ENCODE assay signal across 7 mouse cellular contexts in the genomic region with DNA sequence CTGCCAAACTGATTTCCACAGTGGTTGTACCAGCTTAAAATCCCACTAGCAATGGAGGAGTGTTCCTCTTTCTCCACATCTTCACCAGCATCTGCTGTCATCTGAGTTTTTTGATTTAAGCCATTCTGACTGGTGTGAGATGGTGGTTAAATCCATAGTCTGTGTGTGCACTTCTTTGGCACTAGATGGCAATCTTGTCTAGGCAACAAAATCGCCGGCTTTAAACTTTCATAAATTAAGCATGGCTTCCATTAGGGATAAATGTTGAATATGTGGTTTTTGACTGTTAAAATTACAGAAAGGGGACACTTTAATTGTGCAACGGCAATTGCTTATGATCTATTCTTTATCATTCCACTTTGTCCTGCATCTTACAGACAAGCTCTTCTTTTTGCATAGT. TPM values are rescaled to one million over a fixed set of nuclear protein-coding genes. Genes with fewer than 3 reads are reported as not detected.
DNase-seq lines count a peak whose midpoint lies in the region; ATAC-seq and TF ChIP-seq lines count a peak whose summit lies in the region.
"Not testable (repeated sequence)": the region's sequence is repeated elsewhere in the genome, so short reads cannot be mapped to it uniquely, and the experiment has no call there.

No protein-coding gene starts in this region.

- peak; percentile 18 for DNase-seq in MEL-GATA-1-ER (ENCODE audit: extremely low read depth, low read depth)
- peak; percentile 73 for DNase-seq in brain, embryonic 14.5 days (ENCODE audit: low read depth)
- DNase-seq in fibroblast of lung, adult 2 months (ENCODE audit: low read depth) = peak; percentile 12
- not testable (repeated sequence) for DNase-seq in heart, adult 2 months
- peak; percentile 50 for DNase-seq in kidney, postnatal 0 days (ENCODE audit: low spot score)
- DNase-seq in lung, postnatal 0 days (ENCODE audit: low spot score) = peak; percentile 43
- DNase-seq in midbrain, postnatal 0 days (ENCODE audit: low spot score) = peak; percentile 71

- not testable (repeated sequence) for H3K4me1 ChIP-seq in heart, adult 2 months (ENCODE audit: control insufficient read depth, insufficient read depth, low read length); kidney, postnatal 0 days (replicated peaks; ENCODE audit: insufficient read depth, low read length); lung, postnatal 0 days (ENCODE audit: insufficient read depth, low read depth, low read length); midbrain, postnatal 0 days (ENCODE audit: insufficient read depth, low read length)

- H3K79me2 ChIP-seq in heart, adult 2 months (replicated peaks; ENCODE audit: control insufficient read depth, insufficient read depth, low read length) = not testable (repeated sequence)

- 36% methylated on average over 3 of the region's 3 CpGs for WGBS in heart, adult 2 months
- WGBS in kidney, postnatal 0 days = 31% methylated on average over 3 of the region's 3 CpGs
- 26% methylated on average over 3 of the region's 3 CpGs for WGBS in lung, postnatal 0 days
- 42% methylated on average over 3 of the region's 3 CpGs for WGBS in midbrain, postnatal 0 days

- H3K27me3 ChIP-seq in heart, adult 2 months (ENCODE audit: control insufficient read depth, insufficient read depth, low read length); kidney, postnatal 0 days (ENCODE audit: insufficient read depth, low read length); lung, postnatal 0 days (replicated peaks; ENCODE audit: insufficient read depth, low read length); midbrain, postnatal 0 days (ENCODE audit: insufficient read depth, low read length): not testable (repeated sequence)

- not testable (repeated sequence) for H3K9me3 ChIP-seq in kidney, postnatal 0 days (replicated peaks; ENCODE audit: low read length); lung, postnatal 0 days (ENCODE audit: low read length); midbrain, postnatal 0 days (ENCODE audit: low read length)

- TF ChIP-seq POLR2A in brain, embryonic 14.5 days (IDR thresholded peaks at IDR 0.05; ENCODE audit: borderline replicate concordance, extremely low read depth, insufficient read depth, insufficient read length, poor library complexity, severe bottlenecking); heart, adult 2 months (IDR thresholded peaks at IDR 0.05; ENCODE audit: insufficient read depth, low read depth, low read length): not testable (repeated sequence)

- intact Hi-C loops in heart, adult 2 months (cut with DNase I) = loop anchor here (5.0 kb wide), 1 partner anchor 381 kb away; a partner anchor contains a TSS

- H3K4me2 ChIP-seq in kidney, postnatal 0 days (ENCODE audit: low read length); lung, postnatal 0 days (replicated peaks; ENCODE audit: low read depth, low read length); midbrain, postnatal 0 days (ENCODE audit: low read depth, low read length, poor library complexity, severe bottlenecking): not testable (repeated sequence)

- not testable (repeated sequence) for TF ChIP-seq EP300 in heart, adult 2 months (IDR thresholded peaks at IDR 0.05; ENCODE audit: insufficient read depth, low read depth, low read length); lung, postnatal 0 days (IDR thresholded peaks at IDR 0.05)

- not testable (repeated sequence) for H3K4me3 ChIP-seq in heart, adult 2 months; kidney, postnatal 0 days (replicated peaks; ENCODE audit: low read depth, low read length); lung, postnatal 0 days (ENCODE audit: low read depth, low read length); midbrain, postnatal 0 days (ENCODE audit: low read depth, low read length)

- not testable (repeated sequence) for ATAC-seq in kidney, postnatal 0 days (replicated peaks; ENCODE audit: low FRiP score, low read depth); lung, postnatal 0 days
- peak; percentile 72; the same call in 1 of the 2 replicates for ATAC-seq in midbrain, postnatal 0 days (ENCODE audit: low FRiP score)

- H3K9ac ChIP-seq in heart, adult 2 months (ENCODE audit: low read depth, low read length); kidney, postnatal 0 days (ENCODE audit: low read depth, low read length); lung, postnatal 0 days (replicated peaks; ENCODE audit: low read depth); midbrain, postnatal 0 days (replicated peaks; ENCODE audit: low read length, poor library complexity, severe bottlenecking): not testable (repeated sequence)

- not testable (repeated sequence) for H3K27ac ChIP-seq in heart, adult 2 months; kidney, postnatal 0 days; lung, postnatal 0 days (ENCODE audit: low read length); midbrain, postnatal 0 days (ENCODE audit: low read depth, low read length)

- TF ChIP-seq CTCF in brain, embryonic 14.5 days (IDR thresholded peaks at IDR 0.05; ENCODE audit: borderline replicate concordance, extremely low read depth, insufficient read depth, insufficient read length) = peak; percentile 62; the same call in 1 of the 2 replicates
- peak; percentile 56 for TF ChIP-seq CTCF in heart, adult 2 months (IDR thresholded peaks at IDR 0.05)
- TF ChIP-seq CTCF in kidney, postnatal 0 days (IDR thresholded peaks at IDR 0.05; ENCODE audit: low read depth) = peak; percentile 68
- peak; percentile 59 for TF ChIP-seq CTCF in lung, postnatal 0 days (IDR thresholded peaks at IDR 0.05)
- peak; percentile 86 for TF ChIP-seq CTCF in midbrain, postnatal 0 days (IDR thresholded peaks at IDR 0.05)

- H3K36me3 ChIP-seq in heart, adult 2 months (ENCODE audit: control insufficient read depth, insufficient read depth, low read length); kidney, postnatal 0 days (ENCODE audit: insufficient read depth, low read length); lung, postnatal 0 days (ENCODE audit: insufficient read depth, low read length); midbrain, postnatal 0 days (ENCODE audit: insufficient read depth, low read length): not testable (repeated sequence)

RNA-seq across cellular contexts. Expression of a gene that starts 21.4 kb away (rescaled TPM):
- 48.3 and 63.0 TPM in 2 replicates for polyA plus RNA-seq in brain, embryonic 14.5 days (2012; rRNA removed)
- total RNA-seq in heart, adult 2 months (2021) = 10 to 100 TPM in 1 of 2 experiments, 1 to 10 TPM in 1; 7.2 to 10.8 TPM
- 4.6 and 11.5 TPM in 2 replicates for polyA plus RNA-seq in heart, adult 2 months (2012; rRNA removed)
- 39.2 and 41.3 TPM in 2 replicates for polyA plus RNA-seq in kidney, postnatal 0 days (2015; fragmentation: Nextera tagmentation; extraction: Ambion mirVana)
- polyA plus RNA-seq in lung, postnatal 0 days (2015; fragmentation: Nextera tagmentation; extraction: Ambion mirVana) = 28.4 and 29.5 TPM in 2 replicates
- 38.0 and 54.5 TPM in 2 replicates for total RNA-seq in midbrain, postnatal 0 days (2014; rRNA removed)
- polyA plus RNA-seq in midbrain, postnatal 0 days (2015; fragmentation: Nextera tagmentation; extraction: Ambion mirVana) = 55.7 and 63.6 TPM in 2 replicates

RNA-seq across cellular contexts. Expression of a gene that starts 44.9 kb away (rescaled TPM):
- polyA plus RNA-seq in brain, embryonic 14.5 days (2012; rRNA removed) = 43.0 and 52.3 TPM in 2 replicates
- total RNA-seq in heart, adult 2 months (2021) = 1 to 10 TPM; 5.9 to 6.9 TPM
- 5.0 and 9.0 TPM in 2 replicates for polyA plus RNA-seq in heart, adult 2 months (2012; rRNA removed)
- 1.5 and 2.9 TPM in 2 replicates for polyA plus RNA-seq in kidney, postnatal 0 days (2015; fragmentation: Nextera tagmentation; extraction: Ambion mirVana)
- polyA plus RNA-seq in lung, postnatal 0 days (2015; fragmentation: Nextera tagmentation; extraction: Ambion mirVana) = 2.7 TPM in 2 replicates
- total RNA-seq in midbrain, postnatal 0 days (2014; rRNA removed) = 35.1 and 43.2 TPM in 2 replicates
- 32.9 and 36.1 TPM in 2 replicates for polyA plus RNA-seq in midbrain, postnatal 0 days (2015; fragmentation: Nextera tagmentation; extraction: Ambion mirVana)
